Mouse (Mus musculus) intestine, embryonic 15.5 days (tissue): ENCODE measurements around the gene Sdk1. TPM values are rescaled to one million over a fixed set of nuclear protein-coding genes. Genes with fewer than 3 reads are reported as not detected.

Source experiments
- ATAC-seq: fragments of 200-750 bp; cut with Nextera tagmentation; 2 replicates; pipeline ENCODE4 v1.8.0; 2017; ENCODE audit warnings: moderate TSS enrichment, moderate library complexity
- H3K27ac ChIP-seq: fragments of 300-500 bp; sonication (generic); 2 replicates; pipeline ENCODE4 v1.5.1; 2015; ENCODE audit warnings: mild to moderate bottlenecking, inconsistent platforms
- H3K27me3 ChIP-seq: fragments of 300-500 bp; sonication (generic); replicated peaks from 2 replicates; pipeline ENCODE4 v1.6.1; 2015; ENCODE audit warnings: inconsistent platforms
- H3K36me3 ChIP-seq: fragments of 300-500 bp; sonication (generic); 2 replicates; pipeline ENCODE4 v1.6.1; 2015; ENCODE audit warnings: inconsistent platforms
- H3K4me1 ChIP-seq: fragments of 300-500 bp; sonication (generic); replicated peaks from 2 replicates; pipeline ENCODE4 v1.6.1; 2015; ENCODE audit warnings: inconsistent platforms
- H3K4me2 ChIP-seq: fragments of 300-500 bp; sonication (generic); replicated peaks from 2 replicates; pipeline ENCODE4 v1.6.1; 2015; ENCODE audit warnings: mild to moderate bottlenecking, inconsistent platforms
- H3K4me3 ChIP-seq: fragments of 300-500 bp; sonication (generic); replicated peaks from 2 replicates; pipeline ENCODE4 v1.5.1; 2015; ENCODE audit warnings: inconsistent platforms
- H3K9ac ChIP-seq: fragments of 300-500 bp; sonication (generic); 2 replicates; pipeline ENCODE4 v1.6.1; 2015; ENCODE audit warnings: inconsistent platforms
- H3K9me3 ChIP-seq: fragments of 300-500 bp; sonication (generic); 2 replicates; pipeline ENCODE4 v1.6.1; 2016; ENCODE audit warnings: inconsistent platforms
- WGBS: fragments of 180-500 bp; shearing (Covaris S2); methylation state at CpG from one replicate; pipeline ENCODE4 v1.1.7; 2015; 5-methylcytosine and 5-hydroxymethylcytosine counted together
- polyA plus RNA-seq: library from polyadenylated mRNA; unstranded; fragments of >200 nt; fragmentation: Nextera tagmentation; extraction: Ambion mirVana; gene quantifications from 2 replicates; pipeline ENCODE4 v1.2.1, GENCODE M21; 2015

The Sdk1 gene
- polyA plus RNA-seq, 1 experiment from 2014 or later, result 2.5 TPM

DNA sequence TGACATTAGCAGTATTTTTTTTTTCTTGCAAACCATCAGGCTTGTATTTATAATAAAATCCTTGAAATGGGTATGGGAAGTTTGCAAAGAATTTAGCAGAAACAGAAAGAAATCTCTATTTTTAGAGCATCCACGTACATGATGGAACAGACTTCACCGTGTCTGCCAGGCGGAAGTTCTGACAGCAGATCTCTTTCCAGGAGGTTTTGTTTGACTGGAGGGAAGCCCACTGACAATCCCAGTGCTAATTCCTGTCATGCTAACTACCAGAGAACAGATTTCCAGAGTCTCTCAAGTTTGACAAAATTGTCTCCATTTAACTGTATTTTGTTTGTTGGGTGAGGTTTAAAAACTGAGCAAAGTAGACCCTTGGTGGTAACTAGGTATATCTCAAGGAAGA is 265.1 kb downstream of the Sdk1 start:
- no peaks in the 10 kb centered on the region for H3K36me3 ChIP-seq
- H3K9me3 ChIP-seq, result no peaks in the 10 kb centered on the region
- no peaks in the 10 kb centered on the region for H3K27me3 ChIP-seq
- 90% methylated on average over 3 of the region's 3 CpGs for WGBS
- no peak overlapping the region for H3K27ac ChIP-seq
- no peak overlapping the region for H3K9ac ChIP-seq
- H3K4me1 ChIP-seq, result no peaks in the 10 kb centered on the region
- no peak for ATAC-seq
- no peak overlapping the region for H3K4me3 ChIP-seq
- H3K4me2 ChIP-seq, result no peak overlapping the region

DNA sequence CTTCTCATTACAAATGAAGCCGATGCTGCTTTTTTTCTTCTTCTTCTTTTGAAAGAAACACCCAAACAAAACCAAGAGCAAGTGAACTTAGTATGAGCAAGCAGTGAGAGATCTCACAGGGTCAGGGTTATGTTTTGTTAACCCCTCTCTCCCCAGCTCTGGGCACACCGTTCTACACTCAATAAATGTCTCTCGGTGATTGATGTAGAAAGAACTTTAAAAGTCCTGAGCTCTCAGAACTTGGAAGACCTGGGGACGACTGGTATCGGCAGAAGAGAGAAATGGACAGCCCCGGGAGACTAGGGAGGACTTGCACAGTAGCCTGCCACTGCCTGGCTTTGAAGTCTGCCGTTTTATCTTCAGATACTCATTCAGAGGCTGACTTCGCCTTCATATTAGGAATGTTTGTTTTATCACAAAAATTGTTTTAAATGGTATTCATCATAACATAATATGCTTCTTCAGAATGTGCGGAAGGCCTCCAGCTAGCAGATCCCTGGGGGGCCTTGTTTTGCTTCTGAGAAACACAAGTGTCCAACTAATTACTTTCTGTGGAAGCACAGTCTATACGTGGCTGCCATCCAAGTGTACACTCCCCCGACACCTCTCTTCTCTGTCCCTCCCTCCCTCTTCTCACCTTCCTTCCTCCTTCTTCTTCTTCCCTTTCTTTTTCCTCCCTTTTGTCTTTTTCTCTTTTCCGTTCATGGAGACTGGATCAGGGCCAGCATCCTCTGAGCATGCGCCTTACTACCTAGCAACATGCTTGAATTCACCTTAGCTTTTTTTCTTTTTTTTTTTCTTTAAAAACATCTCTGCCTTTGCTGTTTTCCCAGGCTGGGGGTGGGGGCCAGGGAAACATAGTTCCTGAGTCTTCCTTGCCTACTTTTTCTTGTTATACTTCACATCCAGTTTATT is 283.8 kb downstream of the Sdk1 start:
- no peaks in the 10 kb centered on the region for H3K36me3 ChIP-seq
- H3K4me1 ChIP-seq, result no peaks in the 10 kb centered on the region; the same call in 1 of the 2 replicates
- no peak overlapping the region for H3K4me3 ChIP-seq
- 22% methylated on average over 13 of the region's 13 CpGs for WGBS
- H3K9ac ChIP-seq, result no peak overlapping the region
- ATAC-seq, result no peak
- H3K27me3 ChIP-seq, result no peaks in the 10 kb centered on the region
- no peaks in the 10 kb centered on the region for H3K9me3 ChIP-seq
- no peak overlapping the region for H3K4me2 ChIP-seq
- no peak overlapping the region for H3K27ac ChIP-seq

GRCm38 (mm10) chr5:141540193-141540592 is 298.9 kb downstream of the Sdk1 start:
- no peaks in the 10 kb centered on the region for H3K9me3 ChIP-seq
- H3K4me2 ChIP-seq, result no peak overlapping the region
- no peak overlapping the region for H3K27ac ChIP-seq
- ATAC-seq, result no peak
- no peaks in the 10 kb centered on the region for H3K27me3 ChIP-seq
- 0 out of 2 replicates have a peak, but pooled peaks cover 2% of the 10 kb centered on the region for H3K4me1 ChIP-seq
- no peak overlapping the region for H3K9ac ChIP-seq
- WGBS, result 55% methylated on average over 5 of the region's 5 CpGs
- no peaks in the 10 kb centered on the region for H3K36me3 ChIP-seq
- no peak overlapping the region for H3K4me3 ChIP-seq

GRCm38 (mm10) chr5:141542890-141543666 is 301.8 kb downstream of the Sdk1 start:
- H3K27ac ChIP-seq, result no peak overlapping the region
- no peak for ATAC-seq
- H3K4me2 ChIP-seq, result no peak overlapping the region

GRCm38 (mm10) chr5:141553444-141553843 is 312.2 kb downstream of the Sdk1 start:
- no peak overlapping the region for H3K27ac ChIP-seq
- no peaks in the 10 kb centered on the region for H3K27me3 ChIP-seq
- WGBS, result 57% methylated on average over 9 of the region's 9 CpGs
- H3K4me1 ChIP-seq, result peaks cover 2% of the 10 kb centered on the region; the same call in 1 of the 2 replicates
- no peak overlapping the region for H3K4me3 ChIP-seq
- no peak for ATAC-seq
- H3K9me3 ChIP-seq, result no peaks in the 10 kb centered on the region
- H3K9ac ChIP-seq, result no peak overlapping the region
- no peak overlapping the region for H3K4me2 ChIP-seq
- H3K36me3 ChIP-seq, result no peaks in the 10 kb centered on the region

More at GRCm38 (mm10) chr5:141542890-141543666, 301.8 kb downstream of the Sdk1 start:
- WGBS, result 25% methylated on average over 8 of the region's 8 CpGs
- no peaks in the 10 kb centered on the region for H3K9me3 ChIP-seq
- H3K36me3 ChIP-seq, result no peaks in the 10 kb centered on the region
- no peaks in the 10 kb centered on the region for H3K27me3 ChIP-seq
- H3K4me3 ChIP-seq, result no peak overlapping the region
- H3K4me1 ChIP-seq, result 0 out of 2 replicates have a peak, but pooled peaks cover 2% of the 10 kb centered on the region
- H3K9ac ChIP-seq, result no peak overlapping the region

DNA sequence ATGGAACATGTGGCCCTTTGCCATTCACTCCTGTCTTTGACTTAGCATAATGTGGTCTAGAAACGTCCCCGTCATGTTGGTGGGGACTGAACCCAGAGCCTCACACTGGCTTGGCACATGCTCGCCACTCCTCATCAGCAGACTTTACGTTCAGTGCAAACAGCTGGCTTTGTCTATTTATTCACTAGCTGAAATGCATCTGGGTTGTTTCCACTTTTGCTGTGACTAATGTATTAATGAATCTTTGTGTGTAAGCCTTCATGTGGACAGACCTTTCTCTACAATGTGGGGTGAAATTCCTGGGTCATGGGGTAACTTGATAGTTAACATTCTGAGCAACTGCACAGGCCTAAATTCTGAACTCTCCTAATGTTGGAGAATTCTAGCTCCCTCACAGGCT is 317.4 kb downstream of the Sdk1 start:
- H3K36me3 ChIP-seq, result no peaks in the 10 kb centered on the region
- H3K27ac ChIP-seq, result no peak overlapping the region
- H3K9me3 ChIP-seq, result no peaks in the 10 kb centered on the region
- peaks cover 7% of the 10 kb centered on the region; the same call in 1 of the 2 replicates for H3K4me1 ChIP-seq
- H3K27me3 ChIP-seq, result no peaks in the 10 kb centered on the region
- H3K9ac ChIP-seq, result no peak overlapping the region
- no peak overlapping the region for H3K4me3 ChIP-seq
- WGBS, result 53% methylated on average over 4 of the region's 4 CpGs
- no peak for ATAC-seq
- no peak overlapping the region for H3K4me2 ChIP-seq

DNA sequence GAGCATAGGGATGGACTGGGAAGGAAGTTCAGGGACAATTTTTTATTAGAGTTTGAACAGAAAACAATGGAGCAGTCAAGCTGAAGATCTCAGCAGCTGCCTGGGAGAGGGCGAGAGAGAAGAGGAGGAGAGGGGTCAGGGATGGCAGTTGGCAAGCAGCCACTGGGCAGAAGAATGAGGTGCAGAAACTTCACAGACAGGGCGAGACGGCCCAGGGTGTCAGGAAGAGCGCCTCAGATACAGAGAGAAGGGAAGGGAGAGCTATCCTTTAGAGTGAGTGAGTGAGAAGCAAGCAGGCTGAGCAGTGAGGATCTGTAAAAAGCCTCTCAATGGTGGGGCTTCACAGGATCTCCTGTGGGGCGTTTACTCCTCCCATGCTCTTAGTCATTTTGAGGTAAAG is 319.0 kb downstream of the Sdk1 start:
- no peak overlapping the region for H3K4me2 ChIP-seq
- WGBS, result 47% methylated on average over 5 of the region's 5 CpGs
- ATAC-seq, result no peak
- H3K9me3 ChIP-seq, result no peaks in the 10 kb centered on the region
- H3K4me3 ChIP-seq, result no peak overlapping the region
- peaks cover 4% of the 10 kb centered on the region; the same call in 1 of the 2 replicates for H3K4me1 ChIP-seq
- no peaks in the 10 kb centered on the region for H3K27me3 ChIP-seq
- H3K9ac ChIP-seq, result no peak overlapping the region
- H3K36me3 ChIP-seq, result no peaks in the 10 kb centered on the region
- no peak overlapping the region for H3K27ac ChIP-seq

DNA sequence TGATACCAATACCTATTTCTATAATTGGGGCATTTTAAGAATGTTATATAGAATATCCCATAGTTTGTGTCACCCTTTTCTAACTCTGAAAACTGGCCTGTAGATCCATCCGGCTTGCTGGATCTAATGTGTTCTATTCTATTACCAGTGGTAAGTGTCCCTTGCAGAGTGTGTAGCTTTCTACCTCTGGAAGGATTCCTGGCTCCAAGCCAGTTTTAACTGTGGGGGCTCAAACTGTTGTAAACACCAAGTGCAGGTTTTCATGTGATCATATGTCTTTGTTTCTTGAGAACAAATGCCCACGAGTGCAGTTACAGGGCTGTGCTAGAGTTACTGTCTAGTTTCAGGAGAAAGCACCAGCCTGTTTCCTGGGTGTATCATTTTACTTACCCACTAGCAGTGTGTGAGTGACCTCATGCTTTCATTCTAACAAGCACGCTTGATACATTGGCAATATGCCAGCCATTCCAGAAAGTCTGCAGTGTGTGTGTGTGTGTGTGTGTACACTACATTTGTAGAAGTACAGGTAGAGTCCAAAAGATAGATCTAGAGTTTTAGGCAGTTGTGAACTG is 320.8 kb downstream of the Sdk1 start:
- WGBS, result 26% methylated on average over 3 of the region's 3 CpGs
- ATAC-seq, result no peak
- Histone ChIP-seq H3K4me3 (no peak overlapping the region), H3K4me1 (peaks cover 4% of the 10 kb centered on the region; the same call in 1 of the 2 replicates), H3K9me3 (no peaks in the 10 kb centered on the region), H3K27me3 (no peaks in the 10 kb centered on the region), H3K9ac (no peak overlapping the region), H3K36me3 (no peaks in the 10 kb centered on the region), H3K27ac (no peak overlapping the region), H3K4me2 (no peak overlapping the region)

GRCm38 (mm10) chr5:141564197-141564596 is 322.9 kb downstream of the Sdk1 start:
- H3K9ac ChIP-seq, result no peak overlapping the region
- ATAC-seq, result no peak
- WGBS, result 80% methylated on average over 5 of the region's 5 CpGs
- H3K4me2 ChIP-seq, result no peak overlapping the region
- no peaks in the 10 kb centered on the region for H3K36me3 ChIP-seq
- peaks cover 4% of the 10 kb centered on the region; the same call in 1 of the 2 replicates for H3K4me1 ChIP-seq
- no peaks in the 10 kb centered on the region for H3K9me3 ChIP-seq
- no peaks in the 10 kb centered on the region for H3K27me3 ChIP-seq
- H3K27ac ChIP-seq, result no peak overlapping the region
- H3K4me3 ChIP-seq, result no peak overlapping the region

GRCm38 (mm10) chr5:141568106-141568505 is 326.8 kb downstream of the Sdk1 start:
- Histone ChIP-seq H3K27me3 (no peaks in the 10 kb centered on the region), H3K9me3 (no peaks in the 10 kb centered on the region), H3K36me3 (no peaks in the 10 kb centered on the region), H3K27ac (no peak overlapping the region), H3K4me2 (no peak overlapping the region), H3K4me1 (no peaks in the 10 kb centered on the region), H3K4me3 (no peak overlapping the region), H3K9ac (no peak overlapping the region)
- 83% methylated on average over 2 of the region's 2 CpGs for whole genome bisulfite sequencing
- ATAC-seq, result no peak

DNA sequence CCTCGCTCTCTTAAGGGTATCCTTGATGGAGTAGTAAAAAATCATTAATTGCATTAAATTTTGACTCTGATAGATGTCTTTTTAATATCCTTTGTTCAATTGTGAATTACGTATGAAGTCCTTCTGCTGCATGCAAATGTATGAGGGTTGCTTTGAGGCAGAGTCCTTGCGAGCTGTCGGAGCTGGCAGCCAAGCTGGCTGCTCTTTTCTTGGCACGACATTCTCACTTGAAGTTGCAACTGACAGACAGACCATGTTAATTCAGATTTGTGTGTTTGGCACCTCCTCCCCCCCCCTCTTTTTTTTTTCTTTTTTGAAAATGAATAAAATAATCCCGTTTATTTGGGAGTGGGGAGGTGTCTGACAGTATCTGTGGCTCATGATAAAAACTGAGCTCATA is 329.2 kb downstream of the Sdk1 start:
- H3K27me3 ChIP-seq, result no peaks in the 10 kb centered on the region
- no peak overlapping the region for H3K4me3 ChIP-seq
- no peaks in the 10 kb centered on the region for H3K9me3 ChIP-seq
- H3K9ac ChIP-seq, result no peak overlapping the region
- H3K27ac ChIP-seq, result no peak overlapping the region
- H3K4me2 ChIP-seq, result no peak overlapping the region
- H3K4me1 ChIP-seq, result no peaks in the 10 kb centered on the region; the same call in 1 of the 2 replicates
- WGBS, result 81% methylated on average over 6 of the region's 6 CpGs
- no peak for ATAC-seq
- H3K36me3 ChIP-seq, result no peaks in the 10 kb centered on the region

DNA sequence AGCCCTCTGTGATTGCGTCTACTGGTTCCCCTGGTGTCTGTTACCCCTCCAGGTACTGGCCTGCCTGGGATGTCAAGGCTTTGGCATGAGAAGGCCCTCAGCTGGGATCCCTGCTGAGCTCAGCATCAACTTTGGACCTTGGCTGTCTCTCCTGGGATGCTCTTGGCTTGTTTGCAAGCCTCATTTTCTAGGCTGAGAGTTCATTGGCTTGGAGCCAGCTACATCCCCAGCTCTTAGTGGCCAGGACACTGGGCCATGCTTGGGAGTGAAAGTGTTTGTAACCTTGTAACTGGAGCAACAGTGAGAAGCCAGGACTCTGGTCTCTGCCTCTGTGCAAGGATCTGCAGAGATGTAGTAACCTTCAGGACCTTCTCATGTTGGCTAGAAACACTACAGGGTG is 333.0 kb downstream of the Sdk1 start:
- WGBS, result 62% methylated on average over 1 of the region's 1 CpGs
- Histone ChIP-seq H3K4me1 (no peaks in the 10 kb centered on the region; the same call in 1 of the 2 replicates), H3K27ac (no peak overlapping the region), H3K4me2 (no peak overlapping the region), H3K9ac (no peak overlapping the region), H3K36me3 (no peaks in the 10 kb centered on the region), H3K27me3 (no peaks in the 10 kb centered on the region), H3K9me3 (no peaks in the 10 kb centered on the region), H3K4me3 (no peak overlapping the region)
- ATAC-seq, result no peak
